Mouse (Mus musculus) layer of hippocampus, adult 11-12 months (tissue): ENCODE measurements around the gene Nop14.

Experiments used
- DNase-seq: peaks from one replicate; pipeline ENCODE4 v3.0.0; 2022; ENCODE audit warnings: low spot score

Gene Nop14

DNA sequence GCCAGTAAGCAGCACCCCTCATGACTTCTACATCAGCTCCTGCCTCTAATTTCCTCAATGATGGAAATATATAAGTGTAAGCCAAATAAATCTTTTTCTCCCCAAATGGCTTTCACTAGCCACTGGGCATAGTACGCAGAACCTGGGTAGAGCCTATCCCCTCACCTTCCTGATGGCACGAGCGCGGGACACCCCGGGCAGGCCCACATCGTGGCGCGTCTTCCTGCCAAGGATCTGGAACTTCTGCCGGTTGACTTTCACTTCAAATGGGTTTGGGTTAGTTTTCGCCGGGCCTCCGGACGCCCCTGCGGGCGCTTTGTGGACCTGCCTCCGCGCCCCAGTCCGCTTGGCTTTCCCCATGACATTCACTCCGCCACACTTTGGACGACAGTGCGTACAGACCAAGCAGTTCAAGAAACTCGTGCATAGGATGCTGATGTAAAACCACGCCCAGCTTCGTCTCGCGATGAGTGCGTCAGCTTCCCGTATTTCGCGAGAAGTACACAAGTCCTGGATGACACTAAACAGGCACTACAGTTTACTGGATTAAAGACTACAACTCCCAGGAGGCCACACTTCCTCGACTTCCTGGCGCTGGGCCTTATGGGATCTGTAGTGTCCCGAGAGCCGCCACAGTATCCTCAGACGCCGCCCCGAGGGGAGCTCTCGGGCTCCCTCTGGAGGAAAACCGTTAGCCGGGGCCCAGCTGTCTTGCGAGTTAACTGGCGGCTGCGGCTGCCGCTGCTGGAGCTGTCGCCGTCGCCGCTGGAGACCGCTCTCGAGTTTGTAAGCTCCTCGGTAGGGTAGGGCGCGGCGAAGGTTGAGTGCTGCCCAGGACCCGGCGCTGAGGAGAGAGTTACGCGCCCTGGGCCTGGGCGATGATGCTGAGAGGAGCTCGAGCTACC, at the start of gene Nop14, which contains the start of gene Grk4:
TSS of gene Nop14 (minus strand) at position 463 of the 905 bp plus-strand sequence.
TSS of gene Grk4 (plus strand) at position 694 of the 905 bp plus-strand sequence.
- DNase-seq: peak; percentile 100

DNA sequence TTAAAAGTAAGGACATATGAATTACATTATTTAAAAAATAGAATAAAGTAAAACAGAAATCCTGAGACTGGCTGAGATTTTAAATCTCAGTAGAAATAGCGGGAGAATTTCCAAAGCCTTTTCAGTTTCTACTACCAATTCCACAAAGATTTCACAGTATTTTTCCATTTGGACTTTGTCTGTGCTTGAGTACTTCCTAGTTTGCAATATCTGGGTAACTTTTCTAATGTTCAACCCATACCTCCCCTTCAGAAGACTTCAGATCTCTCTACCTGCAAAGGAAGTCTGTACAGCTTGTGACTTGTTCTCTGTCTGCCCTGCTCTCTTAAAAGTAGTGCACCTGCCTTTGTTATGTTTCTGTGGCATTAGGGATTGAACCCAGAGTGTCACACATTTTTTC, 48.5 kb upstream of the Nop14 start:
- DNase-seq: no peak

DNA sequence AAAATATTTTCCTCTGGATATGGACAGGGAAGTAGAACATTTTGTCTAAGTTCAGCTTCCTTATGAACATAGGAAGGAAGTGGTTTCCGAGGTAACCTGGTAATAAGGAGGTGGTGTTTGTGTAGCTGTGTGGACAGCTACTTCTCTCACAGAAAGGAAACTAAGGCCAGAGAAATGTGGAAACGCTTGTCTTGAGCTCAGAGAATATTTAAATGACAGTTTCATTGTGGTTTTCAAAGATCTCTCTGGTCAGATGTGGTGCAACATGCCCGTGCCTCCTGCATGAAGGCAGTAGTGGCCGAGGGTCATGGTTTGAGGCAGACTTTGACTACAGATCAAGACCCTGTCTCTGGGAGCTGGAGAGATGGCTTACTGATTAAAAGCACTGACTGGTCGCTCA, 35.6 kb upstream of the Nop14 start:
- DNase-seq: no peak

DNA sequence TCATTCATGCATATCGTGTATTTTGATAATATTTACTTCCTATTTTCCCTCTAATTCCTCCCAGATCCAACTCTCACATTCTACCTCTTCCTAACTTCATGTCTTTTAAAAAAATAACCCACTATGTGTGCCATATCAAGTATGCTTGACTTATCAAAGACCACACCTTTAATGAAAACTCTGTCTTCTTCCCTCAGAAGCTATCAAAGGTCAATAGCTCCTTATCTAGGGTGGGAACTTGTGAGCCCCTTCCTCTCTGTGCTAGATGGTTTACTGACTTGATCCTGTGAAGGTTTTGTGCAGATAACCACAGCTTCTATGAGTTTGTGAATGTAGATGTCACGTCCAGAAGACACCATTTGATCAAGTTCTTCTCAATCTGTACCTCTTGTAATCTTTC, 32.8 kb upstream of the Nop14 start:
- DNase-seq: no peak

DNA sequence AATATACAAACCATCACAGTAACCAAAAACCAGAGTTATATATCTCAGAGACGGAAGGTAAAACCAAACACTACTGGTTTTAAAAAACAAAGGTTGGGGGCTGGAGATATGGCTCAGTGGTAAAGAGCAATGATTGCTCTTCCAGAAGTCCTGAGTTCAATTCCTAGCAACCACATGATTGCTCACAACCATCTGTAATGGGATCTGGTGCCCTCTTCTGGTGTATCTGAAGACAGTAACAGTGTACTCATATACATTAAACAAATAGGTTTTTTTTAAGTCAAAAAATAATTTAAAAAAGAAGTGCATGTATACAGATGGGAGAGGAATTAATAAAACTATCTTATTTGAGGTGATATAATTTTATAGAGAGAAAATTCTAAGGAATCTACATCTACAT, 29.9 kb upstream of the Nop14 start:
- no peak for DNase-seq

DNA sequence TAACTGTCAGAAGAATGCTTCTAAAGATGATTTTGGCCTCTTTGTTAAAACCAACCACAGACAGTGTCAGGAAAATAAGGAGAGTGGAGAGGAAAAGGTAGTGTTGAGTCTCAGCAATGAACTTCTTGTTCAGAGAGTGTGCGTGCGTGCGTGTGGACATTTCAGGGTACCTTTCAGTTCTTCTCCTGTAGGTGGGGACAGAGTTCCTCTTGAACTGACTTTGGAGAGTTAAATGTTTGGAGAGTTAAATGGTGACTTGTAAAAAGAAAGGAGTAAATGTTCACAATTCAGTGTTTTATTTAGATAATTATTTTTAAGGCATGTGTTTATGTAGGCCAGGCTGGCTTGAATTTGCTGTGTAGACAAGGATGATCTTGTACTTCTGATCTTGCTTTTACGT, 10.3 kb upstream of the Nop14 start:
- no peak for DNase-seq

DNA sequence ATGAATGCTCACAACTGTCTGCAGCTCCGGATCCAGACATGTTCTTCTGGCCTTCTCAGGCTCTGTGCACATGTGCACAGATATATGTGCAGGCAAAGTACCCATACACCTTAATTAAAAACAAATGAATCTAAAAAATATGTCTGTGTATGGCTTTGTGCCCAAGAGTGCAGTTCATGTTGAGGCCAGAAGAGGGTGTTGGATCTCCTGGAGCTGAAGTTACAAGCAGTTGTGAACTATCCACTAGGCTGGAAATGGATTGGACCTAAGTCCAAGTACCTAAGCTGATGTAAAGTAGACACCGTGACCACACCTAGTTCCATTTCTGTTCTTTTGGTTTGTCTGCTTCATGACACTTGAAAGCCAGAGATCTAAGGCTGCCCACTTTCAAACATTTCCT, 9.5 kb upstream of the Nop14 start:
- DNase-seq: no peak

DNA sequence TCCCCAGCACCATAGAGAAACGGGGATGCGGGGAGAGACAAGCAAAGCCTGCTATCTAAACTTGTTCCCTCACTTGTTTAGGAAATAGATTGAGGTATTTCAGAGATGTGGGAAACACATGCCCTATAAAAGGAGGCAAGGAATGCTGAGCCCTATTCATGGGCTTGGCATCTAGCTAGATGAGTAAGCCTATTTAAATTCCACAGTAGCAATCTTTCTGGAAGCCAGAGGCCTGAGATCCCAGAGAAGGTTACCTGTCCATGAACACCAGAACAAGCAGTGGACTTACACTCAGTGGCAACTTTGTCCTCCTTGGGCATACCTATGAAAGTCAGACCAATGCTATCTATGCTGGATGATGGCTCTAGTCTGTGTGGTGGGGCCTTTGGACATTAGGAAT, 3.3 kb upstream of the Nop14 start:
- DNase-seq: no peak

DNA sequence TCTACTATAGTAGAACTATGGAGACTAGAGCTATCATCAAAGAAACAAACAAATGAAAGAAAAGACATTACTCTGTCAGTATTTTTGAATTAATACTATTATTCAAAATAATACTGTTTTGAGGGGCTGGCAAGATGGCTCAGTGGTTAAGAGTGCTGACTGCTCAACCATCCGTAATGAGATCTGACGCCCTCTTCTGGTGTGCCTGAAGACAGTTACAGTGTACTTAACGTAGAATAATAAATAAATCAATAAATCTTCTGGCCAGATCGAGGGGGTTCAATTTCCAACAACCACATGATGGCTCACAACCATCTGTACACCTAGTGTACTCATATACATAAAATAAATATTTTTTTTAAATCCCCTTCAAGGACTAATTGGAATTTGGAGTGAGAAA, 2.0 kb upstream of the Nop14 start:
- DNase-seq: no peak

DNA sequence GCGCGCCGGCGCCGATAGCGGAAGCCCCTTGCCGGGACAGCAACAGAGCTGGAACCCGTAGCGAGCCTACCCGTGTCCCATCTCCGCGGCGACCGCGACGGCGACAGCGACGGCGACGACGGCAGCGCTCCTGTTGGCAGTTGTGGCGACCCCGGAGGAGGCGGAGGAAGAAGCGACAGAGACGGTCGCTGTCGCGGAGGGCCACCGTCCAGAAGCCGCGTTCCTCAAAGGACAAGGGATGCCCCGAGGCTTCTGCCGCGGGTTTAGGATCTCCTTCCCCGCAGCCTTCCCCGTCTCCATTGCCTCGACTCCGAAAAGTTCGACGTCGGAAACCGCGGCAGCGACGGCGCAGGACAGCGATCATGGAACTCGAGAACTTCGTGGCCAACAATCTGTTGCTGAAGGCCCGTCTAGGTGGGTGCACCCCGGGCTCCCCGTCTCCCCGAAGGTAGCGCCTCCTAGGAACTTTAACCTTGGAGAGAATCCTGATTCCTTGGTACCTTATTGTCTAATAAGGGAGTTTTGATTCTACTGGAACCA, 713 bp upstream of the Nop14 start:
- no peak for DNase-seq

DNA sequence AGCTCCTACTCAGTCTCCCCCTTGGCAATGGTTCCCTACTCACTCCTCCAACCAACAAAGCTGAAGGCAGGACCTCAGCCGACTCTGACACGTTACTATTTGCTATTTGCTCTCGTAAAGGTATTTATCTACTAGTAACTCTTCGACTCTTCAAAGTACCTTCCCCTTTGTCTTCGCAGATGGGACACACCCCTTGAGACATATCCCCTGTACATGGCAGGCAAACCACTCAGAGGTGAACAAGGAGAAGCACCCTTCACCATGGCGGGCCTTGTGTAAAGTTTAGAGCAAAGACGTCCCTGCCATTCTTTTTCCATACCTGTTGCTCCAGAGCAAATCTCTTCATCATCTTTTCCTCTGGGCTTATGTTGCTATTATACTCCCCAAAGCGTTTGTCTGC, 2.4 kb downstream of the Nop14 start:
- no peak for DNase-seq

DNA sequence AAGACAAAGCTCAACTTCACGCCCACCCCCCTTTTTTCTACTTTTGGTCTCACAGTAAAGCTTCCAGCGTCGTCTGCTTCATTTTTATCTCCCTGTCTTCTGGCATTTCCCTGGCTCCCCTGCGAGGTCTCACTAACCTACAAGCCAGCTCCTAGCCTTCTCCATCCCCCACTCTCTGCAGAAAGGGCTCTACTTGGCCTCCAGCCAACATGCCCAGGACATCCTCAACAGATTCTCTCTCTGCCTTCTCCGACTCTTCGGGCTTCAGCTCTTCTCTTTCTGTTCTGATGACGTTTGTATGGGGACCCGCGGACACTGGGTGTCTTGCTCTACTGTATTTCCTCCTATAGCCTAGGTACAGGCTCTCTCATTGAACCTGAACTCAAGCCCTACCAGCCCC, 5.1 kb downstream of the Nop14 start:
- no peak for DNase-seq

DNA sequence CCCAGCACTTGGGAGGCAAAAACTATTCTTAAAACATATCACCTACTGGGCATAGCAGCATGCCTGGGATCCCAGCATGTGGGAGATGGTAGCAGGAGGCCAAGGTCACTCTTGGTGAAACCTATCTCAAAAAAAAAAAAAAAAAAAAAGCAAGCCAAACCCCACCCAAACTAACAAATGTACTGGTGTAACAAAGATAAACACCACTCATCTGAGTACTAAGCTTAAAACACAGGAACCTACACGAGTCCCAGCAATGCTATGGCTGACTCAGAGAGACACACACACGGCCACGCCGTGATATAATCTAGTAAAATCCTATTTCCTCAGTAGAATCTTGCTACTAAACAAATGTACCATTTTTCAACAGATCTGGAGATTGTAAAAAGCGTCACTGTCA, 7.0 kb downstream of the Nop14 start:
- no peak for DNase-seq

DNA sequence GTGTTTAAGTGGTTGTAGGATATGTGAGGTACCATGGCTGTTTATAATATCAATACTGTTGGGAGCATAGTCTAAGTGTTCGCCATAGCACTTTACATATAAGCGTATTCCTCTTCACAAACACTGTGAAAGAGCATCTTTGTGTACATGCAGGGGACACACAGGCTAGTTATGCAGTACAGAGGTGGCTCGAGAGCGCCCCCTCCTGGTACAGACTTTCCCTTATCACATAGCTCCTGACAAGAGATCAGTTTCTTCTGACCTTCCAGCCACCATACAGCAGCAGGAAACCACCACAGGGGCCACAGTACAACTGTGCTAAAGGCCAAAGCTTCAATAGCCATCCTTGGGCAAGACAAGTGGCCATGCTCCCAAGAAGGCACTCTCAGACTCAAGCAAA, 12.4 kb downstream of the Nop14 start:
- peak; percentile 82 for DNase-seq

DNA sequence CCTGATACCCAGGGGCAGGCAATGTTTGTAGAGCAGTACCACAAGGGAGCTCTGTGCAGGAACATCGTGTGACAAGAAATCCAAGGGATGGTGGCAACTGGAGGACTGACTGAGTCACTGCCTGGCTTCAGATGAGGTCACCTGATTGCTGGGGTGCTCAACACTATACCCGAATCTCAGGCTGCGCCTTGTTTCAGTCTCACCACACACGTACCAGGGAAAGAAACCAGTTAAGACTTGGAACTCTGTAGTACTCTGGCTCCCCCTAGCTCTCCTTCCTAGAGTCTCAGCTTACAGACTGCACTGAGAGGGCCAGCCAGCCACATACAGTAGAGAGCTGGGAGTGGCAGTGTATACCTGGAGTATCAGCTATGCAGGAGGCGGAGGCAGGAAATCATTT, 17.0 kb downstream of the Nop14 start:
- peak; percentile 79 for DNase-seq

DNA sequence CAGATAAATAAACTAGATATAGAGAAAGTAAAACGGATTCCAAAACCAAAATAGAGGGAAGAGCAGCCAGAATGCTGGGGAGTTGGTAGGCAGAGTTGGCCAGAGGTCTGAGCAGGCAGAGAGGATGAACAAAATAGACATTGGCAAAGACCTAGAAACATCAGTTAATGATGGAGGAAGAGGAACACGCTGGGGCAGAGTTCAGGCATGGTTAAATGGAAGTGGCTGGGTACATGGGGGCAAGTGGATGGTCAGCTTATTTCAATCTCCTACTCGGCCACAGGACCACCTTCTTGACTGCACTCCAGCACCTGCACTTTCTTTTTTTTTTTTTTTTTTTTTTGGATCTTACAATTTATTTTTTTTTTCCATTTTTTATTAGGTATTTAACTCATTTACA, 18.0 kb downstream of the Nop14 start:
- no peak for DNase-seq

DNA sequence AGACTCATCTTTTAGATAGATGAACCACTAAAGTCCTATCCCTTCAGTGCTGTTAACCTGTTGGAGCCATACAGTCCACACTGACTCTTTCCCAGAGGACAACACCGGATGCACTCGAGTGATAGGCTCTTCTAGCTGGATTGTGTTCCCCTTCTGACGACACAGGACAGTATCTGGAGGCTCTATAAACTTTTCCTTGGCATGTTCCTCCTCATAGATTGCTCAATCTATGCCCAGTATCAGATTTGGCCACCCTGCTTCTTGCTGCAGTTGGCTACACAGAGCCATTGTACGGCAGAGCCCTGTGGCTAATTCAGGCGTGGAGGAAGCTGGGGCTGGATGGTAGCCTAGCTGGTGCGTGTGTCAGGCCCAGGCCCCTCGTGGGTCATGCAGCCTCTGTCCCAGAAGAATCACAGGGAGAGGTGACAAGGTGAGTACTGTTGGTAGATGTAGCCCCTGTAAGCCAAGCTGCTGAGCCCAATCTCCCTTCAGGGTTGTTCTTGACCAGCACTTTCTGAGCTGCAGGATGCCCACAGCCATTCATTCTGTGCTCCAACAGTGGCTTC, 22.3 kb downstream of the Nop14 start:
- no peak for DNase-seq

DNA sequence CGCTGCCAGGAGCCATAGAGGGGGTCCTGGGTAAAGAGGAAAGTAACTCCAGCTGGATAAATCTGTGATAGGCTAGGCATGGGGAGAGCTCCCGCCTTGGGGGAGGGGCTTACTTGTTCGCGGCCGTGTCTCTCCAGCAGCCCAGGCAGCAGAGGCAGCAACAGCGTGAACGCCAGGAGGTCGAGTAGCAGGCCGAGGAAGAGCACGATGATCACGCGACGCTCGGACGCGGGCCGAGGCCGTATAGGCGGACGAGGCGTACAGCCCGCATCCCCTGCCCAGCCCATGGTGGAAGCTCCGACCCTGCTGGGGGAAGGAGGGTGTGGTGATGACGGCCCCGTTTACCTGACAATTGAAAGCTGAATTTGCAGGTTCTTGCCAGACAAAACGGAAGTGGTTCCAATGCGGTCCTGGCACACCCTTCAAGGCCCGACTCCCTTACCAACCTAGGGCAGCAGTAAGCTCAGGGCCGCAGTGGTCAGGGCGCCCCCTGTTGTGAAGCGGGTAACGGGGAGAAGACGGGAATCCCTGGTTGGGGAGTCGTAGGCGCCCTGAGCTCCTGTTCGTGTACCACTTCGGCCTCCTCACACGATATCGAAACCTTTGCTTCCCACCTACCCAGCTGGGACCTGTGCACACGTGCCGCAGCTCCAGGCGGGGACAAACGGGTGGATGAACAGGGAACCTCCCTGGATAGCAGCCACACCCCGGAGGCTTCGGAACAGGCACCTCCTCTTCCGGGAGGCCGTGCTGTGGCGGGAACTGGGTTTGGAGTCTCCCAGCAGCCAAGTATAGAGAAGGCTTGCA, 23.3 kb downstream of the Nop14 start, which contains the start of gene Mfsd10:
TSS of gene Mfsd10 (minus strand) at position 732 of the 807 bp plus-strand sequence.
- peak; percentile 85 for DNase-seq

DNA sequence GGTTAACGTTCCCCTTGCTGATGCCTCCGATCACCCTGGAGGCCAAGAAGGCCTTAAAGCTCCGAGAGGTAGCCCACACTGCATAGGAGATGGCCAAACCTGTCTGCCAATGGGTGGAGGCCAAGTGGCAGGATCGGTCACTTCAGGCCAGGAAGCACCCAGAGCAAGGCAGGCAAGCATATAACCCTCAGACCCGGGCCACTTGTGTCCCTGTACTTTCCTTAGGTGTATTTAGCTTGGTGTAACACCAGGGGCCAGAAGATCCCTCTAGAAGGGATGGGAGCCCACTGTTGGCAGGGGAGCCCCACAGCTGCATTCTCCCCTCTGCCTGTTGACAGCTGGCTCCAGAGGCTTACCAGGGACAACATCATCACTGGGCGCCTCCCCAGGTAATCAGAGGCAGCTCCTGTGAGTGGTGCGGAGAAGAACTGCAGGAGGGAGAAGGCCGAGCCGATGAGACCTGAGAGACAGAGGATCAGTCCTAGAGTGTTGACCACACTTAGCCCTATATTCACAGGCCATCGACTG, 24.2 kb downstream of the Nop14 start:
- DNase-seq: no peak

DNA sequence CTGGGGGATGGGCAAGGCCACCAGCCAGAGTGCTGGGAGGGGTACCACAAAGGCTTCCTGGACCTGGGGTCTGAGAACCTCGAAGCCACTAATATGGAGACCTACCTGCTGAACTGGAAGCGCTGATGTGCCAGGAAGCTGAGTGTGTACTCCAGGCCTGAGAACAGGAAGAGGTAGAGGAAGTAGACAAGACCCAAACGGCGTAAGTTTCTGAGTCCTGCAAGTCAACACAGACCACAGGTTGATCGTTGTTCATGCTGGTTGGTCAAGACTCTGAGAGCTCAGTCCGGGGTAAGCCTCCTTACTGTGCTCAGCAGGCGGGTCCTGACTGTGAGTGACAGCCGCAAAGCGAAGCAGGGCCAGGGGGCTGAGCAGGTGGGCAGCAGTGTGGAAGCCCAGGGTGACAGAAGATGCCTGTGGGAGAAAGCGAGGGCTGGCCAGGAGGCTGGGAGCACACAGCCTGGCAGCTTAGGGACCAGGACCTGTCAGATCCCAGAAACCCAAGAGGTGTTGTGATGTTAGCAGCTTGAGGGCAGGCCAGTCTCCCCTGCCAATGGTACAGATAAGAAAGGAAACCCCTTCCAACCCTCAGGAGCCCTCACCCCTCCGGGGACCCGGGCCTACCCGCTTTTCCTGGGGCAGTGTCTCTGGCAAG, 25.1 kb downstream of the Nop14 start:
- no peak for DNase-seq

DNA sequence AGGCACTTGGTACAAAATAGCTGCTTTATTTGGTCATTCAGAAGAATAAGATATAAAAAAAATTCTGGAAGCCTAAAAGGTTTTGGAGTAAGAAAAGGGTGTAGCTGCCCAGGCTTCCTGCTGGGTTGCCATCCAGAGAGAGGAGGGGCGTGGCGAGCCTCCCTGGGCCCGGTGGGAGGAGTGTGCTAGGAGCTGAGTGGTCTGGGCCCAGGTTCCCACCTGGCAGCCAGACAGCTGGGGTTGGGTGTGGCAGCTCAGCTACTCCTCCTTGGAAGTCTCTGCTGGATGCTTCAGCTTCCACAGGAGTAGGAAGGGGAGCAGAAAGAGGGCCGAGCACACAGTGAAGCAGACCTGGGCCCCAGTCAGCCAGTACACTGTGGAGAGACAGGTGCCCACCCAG, 26.3 kb downstream of the Nop14 start:
- DNase-seq: no peak

DNA sequence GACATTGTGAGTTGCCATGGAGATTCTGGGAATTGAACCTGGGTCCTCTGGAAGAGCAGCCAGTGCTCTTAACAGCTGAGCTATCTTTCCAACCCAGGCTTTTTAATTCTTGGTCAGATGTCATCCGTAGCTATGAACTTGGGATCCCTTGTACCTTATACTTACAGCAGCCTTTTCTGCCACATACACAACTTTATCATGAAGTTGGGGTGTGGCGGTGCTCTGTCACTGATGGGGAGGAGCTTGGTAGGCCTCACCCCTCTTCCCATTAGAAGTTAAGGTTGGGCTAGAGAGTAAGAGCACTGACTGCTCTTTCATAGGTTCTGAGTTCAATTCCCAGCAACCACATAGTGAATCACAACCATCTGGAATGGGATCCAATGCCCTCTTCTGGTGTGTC, 27.0 kb downstream of the Nop14 start:
- DNase-seq: no peak
